Mouse (Mus musculus) macrophage (primary cell): ENCODE data around the gene Ccdc73. TPM values are rescaled to one million over a fixed set of nuclear protein-coding genes. Genes with fewer than 3 reads are reported as not detected.
"Not testable (repeated sequence)": the region's sequence is repeated elsewhere in the genome, so short reads cannot be mapped to it uniquely, and the experiment has no call there.

Source experiments
- H3K27ac ChIP-seq: fragments of 350-480 bp; formaldehyde crosslinking; 2 replicates; pipeline ENCODE4 v1.9.0; 2021
- H3K36me3 ChIP-seq: fragments of 350-480 bp; formaldehyde crosslinking; 2 replicates; pipeline ENCODE4 v1.9.0; 2021; ENCODE audit errors: inconsistent target
- H3K4me3 ChIP-seq: fragments of 350-480 bp; formaldehyde crosslinking; 2 replicates; pipeline ENCODE4 v1.9.0; 2021; ENCODE audit errors: inconsistent target
- H3K79me2 ChIP-seq: fragments of 350-480 bp; formaldehyde crosslinking; 2 replicates; pipeline ENCODE4 v1.9.0; 2021; ENCODE audit errors: inconsistent target
- WGBS: methylation state at CpG from one replicate; pipeline ENCODE4 v1.1.7; 2026; ENCODE audit warnings: inconsistent platforms; ENCODE audit not compliant: missing documents; 5-methylcytosine and 5-hydroxymethylcytosine counted together
- polyA plus RNA-seq: library from polyadenylated mRNA; stranded (reverse); fragments of 250-400 nt; gene quantifications from 3 replicates; pipeline ENCODE4 v1.2.4, GENCODE M21; 2018; ENCODE audit warnings: inconsistent platforms

The Ccdc73 gene
- polyA plus RNA-seq, 1 experiment from 2014 or later: 2.7 TPM

DNA sequence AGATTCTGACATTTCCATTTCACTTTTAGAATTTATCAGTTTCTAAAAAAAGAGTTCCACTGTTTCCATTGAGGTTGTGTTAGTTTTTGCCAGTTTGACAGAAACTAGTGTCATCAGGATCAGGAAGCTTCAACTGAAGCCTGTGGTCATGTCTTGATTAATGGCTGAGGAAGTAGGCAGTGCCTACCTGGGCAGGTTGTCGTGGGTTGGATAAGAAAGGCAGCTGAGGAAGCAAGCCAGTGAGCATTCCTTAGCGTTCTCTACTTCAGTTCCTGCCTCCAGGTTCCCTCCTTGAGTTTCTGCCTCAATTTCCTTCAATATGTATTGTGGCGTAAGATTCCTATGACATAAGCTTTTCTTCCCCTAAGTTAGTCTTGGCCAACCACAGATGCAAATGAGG lies 118.2 kb downstream of the Ccdc73 start:
- no peak overlapping the region for H3K4me3 ChIP-seq
- H3K36me3 ChIP-seq: no peaks in the 10 kb centered on the region
- no peaks in the 10 kb centered on the region for H3K79me2 ChIP-seq
- WGBS: 17% methylated on average over 3 of the region's 3 CpGs
- H3K27ac ChIP-seq: no peak overlapping the region

DNA sequence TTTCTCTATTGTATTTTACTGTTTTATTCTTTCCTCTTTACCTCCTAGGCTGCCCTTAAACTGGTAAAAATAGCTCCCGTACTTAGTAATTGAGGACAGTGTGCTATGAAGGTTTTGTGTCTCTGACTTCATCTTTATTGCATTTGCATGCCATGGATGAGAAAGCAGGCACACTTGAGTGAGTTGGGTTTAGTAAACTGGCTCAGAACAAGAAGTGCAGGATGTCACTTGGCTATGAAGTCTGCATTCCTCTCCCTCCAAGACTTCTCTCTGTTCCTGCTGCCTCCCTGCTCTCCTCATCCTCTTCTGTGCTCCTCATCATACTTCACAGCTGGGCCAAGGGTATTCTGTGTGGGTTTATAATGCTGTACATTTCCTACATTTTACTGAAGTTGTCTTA lies 121.4 kb downstream of the Ccdc73 start:
- Histone ChIP-seq H3K36me3 (no peaks in the 10 kb centered on the region), H3K79me2 (no peaks in the 10 kb centered on the region), H3K4me3 (no peak overlapping the region), H3K27ac (no peak overlapping the region)
- WGBS: 92% methylated on average over 1 of the region's 1 CpGs

DNA sequence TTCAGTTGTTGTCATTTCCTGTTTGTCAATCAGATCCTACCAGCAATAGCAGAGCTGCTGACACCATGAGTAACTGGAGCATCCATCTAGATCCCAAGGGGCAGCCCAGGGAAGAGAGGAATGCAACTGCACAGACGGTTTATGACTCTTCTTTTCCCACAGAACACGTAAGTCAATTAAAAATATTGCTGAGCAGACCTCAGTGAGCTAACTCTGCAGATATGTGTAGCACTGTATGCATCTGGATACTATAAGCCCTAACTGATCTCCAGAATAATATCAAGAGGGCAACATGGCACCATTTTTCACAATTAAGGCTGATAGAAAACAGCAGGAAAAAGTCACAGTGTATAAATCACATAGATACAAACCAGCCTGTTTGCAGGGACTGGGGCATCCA lies 126.8 kb downstream of the Ccdc73 start:
- Histone ChIP-seq H3K36me3 (0 out of 2 replicates have a peak, but pooled peaks cover 6% of the 10 kb centered on the region), H3K4me3 (no peak overlapping the region), H3K79me2 (no peaks in the 10 kb centered on the region), H3K27ac (no peak overlapping the region)
- 97% methylated on average over 2 of the region's 2 CpGs for WGBS

DNA sequence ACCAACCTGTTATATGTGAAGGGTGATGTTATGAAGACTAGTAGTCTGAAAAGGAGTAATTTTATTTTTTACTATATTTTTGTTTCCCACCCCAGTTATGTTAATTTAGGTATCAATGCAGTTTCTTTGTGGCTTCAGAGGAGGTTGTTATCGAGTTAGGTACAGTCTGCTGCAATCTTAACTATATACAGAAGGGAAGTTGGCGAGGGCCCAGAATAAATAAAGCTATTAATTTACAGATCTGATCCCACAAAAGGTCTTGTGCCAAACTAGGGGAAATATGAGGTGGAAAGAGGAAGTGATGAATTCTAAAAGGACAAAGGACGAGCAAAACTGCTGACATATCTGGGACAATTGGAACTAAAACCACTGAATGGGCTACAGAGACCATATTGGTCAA lies 128.6 kb downstream of the Ccdc73 start:
- Histone ChIP-seq H3K36me3 (0 out of 2 replicates have a peak, but pooled peaks cover 6% of the 10 kb centered on the region), H3K79me2 (no peaks in the 10 kb centered on the region), H3K4me3 (no peak overlapping the region), H3K27ac (no peak overlapping the region)
- WGBS: 41% methylated on average over 3 of the region's 3 CpGs

DNA sequence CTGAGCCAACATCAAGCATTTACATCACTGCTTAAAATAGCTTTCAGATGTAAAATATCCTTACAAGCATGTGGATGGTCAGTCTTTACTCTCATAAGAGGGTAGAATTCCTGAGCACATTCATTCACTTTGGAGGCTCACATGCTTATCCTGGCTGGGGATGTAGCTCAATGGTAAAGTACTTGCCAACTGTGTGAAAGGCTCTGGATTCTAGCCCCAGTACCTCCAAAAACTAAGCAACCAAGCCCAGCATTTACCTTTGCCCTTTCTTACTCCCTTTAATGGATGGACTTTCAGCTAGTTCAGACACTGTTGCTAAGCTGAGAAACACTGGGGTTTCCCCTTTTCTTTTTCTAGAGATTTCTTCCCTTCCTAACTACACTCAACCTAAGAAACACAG lies 139.6 kb downstream of the Ccdc73 start:
- peaks cover 36% of the 10 kb centered on the region; the same call in 1 of the 2 replicates for H3K79me2 ChIP-seq
- peaks cover 78% of the 10 kb centered on the region for H3K36me3 ChIP-seq

DNA sequence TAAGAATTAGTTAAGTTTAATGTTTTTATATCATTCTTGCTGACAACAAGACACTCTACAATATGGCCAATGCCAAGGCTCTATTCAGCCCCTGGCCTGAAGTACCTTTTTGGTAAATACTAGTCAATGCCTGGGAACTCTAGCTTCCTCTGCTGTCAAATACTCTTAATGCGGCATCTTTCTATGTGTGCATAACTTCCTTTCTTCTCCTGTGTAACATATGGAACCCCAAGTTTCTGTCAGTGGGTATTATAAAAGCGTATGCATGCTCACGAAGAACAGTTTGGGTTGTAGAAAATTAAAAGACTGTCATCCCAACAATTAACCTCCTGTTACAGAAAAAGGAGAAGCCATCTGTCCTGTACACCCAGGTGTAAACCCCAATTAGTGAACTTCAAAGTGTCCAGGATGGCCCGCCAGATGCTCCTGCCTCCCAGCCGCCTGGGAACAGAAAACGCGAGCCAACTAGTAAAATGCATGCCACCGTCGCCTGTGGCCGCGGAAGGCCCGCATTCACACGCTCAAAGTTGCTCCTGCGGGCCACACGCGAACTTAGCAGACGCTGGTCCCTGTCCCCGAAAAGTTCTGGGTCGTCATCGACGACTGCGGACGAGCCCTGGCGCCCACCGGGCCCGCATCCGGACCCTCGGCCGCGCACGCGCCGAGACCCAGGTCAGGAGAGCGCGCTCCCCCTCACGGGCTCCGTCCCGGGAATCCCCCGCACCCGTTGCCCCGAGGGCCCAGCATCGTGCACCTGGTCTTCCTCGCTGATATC lies 148.8 kb downstream of the Ccdc73 start:
- H3K4me3 ChIP-seq: peak overlapping the region; percentile 81
- 0 out of 2 replicates have a peak overlapping the region, but pooled peaks have one; percentile 37 for H3K27ac ChIP-seq
- peaks cover 51% of the 10 kb centered on the region for H3K79me2 ChIP-seq
- 0% methylated on average over 43 of the region's 43 CpGs for WGBS
- H3K36me3 ChIP-seq: peaks cover 24% of the 10 kb centered on the region

More for the DNA sequence above, 139.6 kb downstream of the Ccdc73 start:
- H3K4me3 ChIP-seq: no peak overlapping the region
- H3K27ac ChIP-seq: no peak overlapping the region

DNA sequence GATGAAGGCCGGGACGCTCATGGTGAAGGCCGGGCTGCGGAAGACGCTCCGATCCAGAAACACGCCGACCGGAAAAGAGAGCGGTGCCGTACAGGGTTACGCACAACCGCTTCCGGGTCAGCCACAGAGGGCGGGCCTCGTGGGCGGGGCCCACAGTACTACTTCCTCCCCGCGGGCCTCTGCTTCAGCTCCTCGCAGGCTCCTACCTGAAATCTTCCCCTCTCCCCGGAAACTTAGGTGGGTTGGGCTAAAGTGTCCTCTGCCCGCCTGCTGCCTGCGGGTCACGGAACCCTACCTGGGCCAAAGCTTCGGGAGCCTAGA lies 149.3 kb downstream of the Ccdc73 start, which contains the start of gene Eif3m:
Gene Eif3m, minus strand, starts transcription at position 114 of the 321 bp plus-strand sequence.
- WGBS: under 1% methylated on average over 19 of the region's 25 CpGs
- peaks cover 18% of the 10 kb centered on the region for H3K36me3 ChIP-seq

DNA sequence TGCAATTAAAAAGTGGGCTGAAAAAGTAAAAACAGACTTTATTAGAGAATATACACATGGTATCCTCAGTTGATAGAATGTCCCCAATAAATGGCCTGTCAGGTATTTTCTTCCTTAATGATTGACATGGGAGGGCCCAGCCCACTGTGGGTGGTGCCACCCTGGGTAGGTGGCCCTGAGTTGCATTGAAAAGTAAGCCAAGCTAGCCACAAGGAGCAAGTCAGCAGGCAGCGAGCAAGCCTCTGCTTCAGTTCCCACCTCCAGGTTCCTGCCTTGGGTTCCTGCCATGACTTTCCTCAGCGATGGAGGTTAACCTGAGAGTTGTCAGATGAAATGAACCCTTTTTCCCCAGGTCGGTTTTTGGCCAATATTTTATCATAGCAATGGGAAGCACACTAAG lies 150.2 kb downstream of the Ccdc73 start:
- Histone ChIP-seq H3K36me3 (peaks cover 9% of the 10 kb centered on the region), H3K79me2 (peaks cover 38% of the 10 kb centered on the region), H3K4me3 (peak overlapping the region; percentile 81; the same call in 1 of the 2 replicates), H3K27ac (no peak overlapping the region)
- WGBS: 94% methylated on average over 3 of the region's 3 CpGs

More for the DNA sequence above, 149.3 kb downstream of the Ccdc73 start, which contains the start of gene Eif3m:
- Histone ChIP-seq H3K4me3 (peak within 1 kb of the TSS; percentile 81), H3K79me2 (peaks cover 46% of the 10 kb centered on the region), H3K27ac (peak within 1 kb of the TSS; percentile 37)

DNA sequence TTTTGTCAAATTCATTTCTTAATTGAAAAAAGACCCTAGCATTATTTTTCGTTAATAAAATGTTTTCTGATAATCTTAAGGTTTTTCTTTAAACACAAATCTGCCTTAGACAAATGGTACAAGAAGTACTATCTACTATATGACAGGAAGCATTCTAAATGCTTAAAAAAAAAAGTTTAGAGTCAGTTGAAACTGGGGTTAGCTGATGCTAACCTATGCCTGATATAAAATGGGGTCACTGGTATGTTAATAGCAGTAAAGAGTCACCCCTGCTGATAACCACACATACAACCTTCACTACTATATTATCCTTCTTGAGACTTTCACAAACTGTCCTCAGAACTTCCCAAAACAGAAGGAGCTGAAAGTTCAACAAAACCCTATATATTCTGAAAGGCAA lies 151.9 kb downstream of the Ccdc73 start:
- Histone ChIP-seq H3K79me2 (peaks cover 22% of the 10 kb centered on the region), H3K27ac (no peak overlapping the region), H3K36me3 (no peaks in the 10 kb centered on the region), H3K4me3 (no peak overlapping the region)
- WGBS: 100% methylated on average over 1 of the region's 1 CpGs

DNA sequence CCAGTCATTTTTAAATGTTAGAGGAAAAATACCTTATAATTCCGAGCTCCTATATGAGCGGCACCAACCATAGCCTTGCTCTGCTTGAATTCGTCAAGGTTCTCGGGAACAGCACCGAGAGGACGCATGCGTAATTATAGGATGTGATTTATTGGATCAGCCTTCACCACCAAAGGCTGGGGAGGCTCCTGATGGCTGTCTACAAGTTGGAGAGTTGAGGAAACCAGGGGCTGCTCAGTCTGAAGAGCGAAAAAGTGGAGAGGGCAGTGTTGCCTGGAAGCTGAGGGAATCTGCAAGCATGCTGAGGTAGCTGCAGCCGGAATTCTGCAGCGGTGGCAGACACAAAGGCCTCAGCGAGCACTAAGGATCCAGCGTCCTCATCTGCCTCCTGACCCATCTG lies 153.7 kb downstream of the Ccdc73 start:
- Histone ChIP-seq H3K36me3 (no peaks in the 10 kb centered on the region), H3K4me3 (no peak overlapping the region), H3K27ac (no peak overlapping the region), H3K79me2 (peaks cover 4% of the 10 kb centered on the region)
- 96% methylated on average over 12 of the region's 12 CpGs for WGBS

DNA sequence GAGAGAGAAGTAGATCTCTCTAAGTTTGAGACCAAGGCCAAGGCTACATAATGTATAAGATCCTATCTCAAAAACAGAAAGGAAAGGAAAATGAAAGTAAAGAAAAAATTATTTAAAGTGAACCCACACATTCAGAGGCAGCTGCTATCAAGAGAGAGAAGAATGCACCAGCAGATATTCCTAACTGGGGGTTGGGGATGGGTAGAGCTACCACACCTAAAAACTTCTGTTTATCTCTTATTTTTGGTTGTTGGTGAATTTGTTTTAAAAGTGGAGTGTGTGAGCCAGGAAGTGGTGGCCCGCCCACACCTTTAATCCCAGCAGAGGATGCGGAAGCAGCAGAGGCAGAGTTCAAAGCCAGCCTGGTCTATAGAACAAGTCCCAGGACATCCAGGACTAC lies 154.2 kb downstream of the Ccdc73 start:
- Histone ChIP-seq H3K36me3 (no peaks in the 10 kb centered on the region), H3K4me3 (no peak overlapping the region), H3K27ac (no peak overlapping the region), H3K79me2 (no peaks in the 10 kb centered on the region)
- 100% methylated on average over 2 of the region's 2 CpGs for WGBS

DNA sequence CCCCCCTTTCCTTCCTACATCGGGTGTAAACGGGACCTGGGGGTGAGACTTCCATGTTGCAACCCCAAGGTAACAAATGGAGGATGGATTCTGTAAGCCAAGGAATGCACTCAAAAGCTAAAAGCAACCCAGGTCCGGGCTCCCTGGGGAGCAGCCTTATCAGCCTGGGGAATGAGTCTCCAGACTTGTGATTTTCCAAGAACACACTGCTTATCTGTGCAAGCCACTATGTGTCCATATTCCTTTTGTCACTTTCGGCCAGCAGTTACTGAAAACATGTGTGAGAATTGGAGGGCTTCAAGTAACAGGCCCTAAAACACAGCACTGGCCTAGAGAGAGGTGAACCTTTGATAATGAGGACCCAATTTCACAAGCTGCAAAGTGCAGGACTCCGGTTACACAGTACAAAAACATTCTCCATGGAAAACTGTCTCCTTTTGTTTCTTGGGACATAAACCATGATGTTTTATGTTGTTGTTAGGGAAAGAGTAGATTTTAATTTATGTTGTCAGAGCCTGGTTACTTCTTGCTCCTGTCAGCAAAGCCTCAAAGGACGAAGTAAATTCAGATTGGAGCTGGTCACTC lies 155.5 kb downstream of the Ccdc73 start:
- no peak overlapping the region for H3K4me3 ChIP-seq
- H3K27ac ChIP-seq: no peak overlapping the region
- no peaks in the 10 kb centered on the region for H3K79me2 ChIP-seq
- 88% methylated on average over 6 of the region's 6 CpGs for WGBS
- no peaks in the 10 kb centered on the region for H3K36me3 ChIP-seq

DNA sequence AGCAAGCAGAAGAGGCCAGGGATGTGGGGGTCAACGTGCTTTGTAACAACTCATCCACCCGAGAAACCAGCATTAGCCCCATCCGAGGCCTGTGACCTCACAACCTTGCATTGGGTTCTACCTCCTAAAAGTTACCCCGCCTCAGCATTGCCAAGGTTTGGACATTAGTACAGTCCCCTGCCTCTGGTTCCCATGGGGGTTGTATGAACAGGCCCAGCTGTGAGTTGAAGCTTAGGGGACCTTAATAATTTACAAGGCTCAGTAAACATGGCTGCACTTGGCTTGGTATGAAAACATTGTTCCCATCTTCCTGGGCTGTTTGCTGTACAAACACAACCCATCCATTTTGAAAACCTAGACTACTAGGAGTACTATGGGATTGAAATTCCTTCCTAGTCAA lies 156.2 kb downstream of the Ccdc73 start:
- no peaks in the 10 kb centered on the region for H3K36me3 ChIP-seq
- no peaks in the 10 kb centered on the region for H3K79me2 ChIP-seq
- no peak overlapping the region for H3K27ac ChIP-seq
- no peak overlapping the region for H3K4me3 ChIP-seq
- 96% methylated on average over 4 of the region's 4 CpGs for WGBS

DNA sequence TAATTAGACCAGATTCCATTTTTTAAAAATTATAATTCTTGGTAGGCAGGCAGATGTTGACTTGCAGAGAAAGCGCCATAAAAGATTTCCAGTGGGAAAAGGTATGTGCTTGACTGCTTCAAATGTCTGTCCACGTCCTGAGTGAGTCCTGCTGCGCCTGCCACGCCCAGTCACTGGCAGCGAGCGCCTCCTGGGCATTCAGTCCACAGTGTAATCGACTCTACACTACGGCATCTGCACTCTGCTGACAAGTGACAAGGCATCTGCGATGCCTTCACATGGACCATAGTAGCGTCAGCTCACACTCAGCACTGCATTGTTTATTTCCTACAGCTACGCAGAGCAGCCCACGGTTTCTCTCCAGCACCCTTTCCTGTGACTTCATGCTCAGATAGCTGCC lies 158.0 kb downstream of the Ccdc73 start:
- H3K4me3 ChIP-seq, H3K79me2 ChIP-seq, H3K36me3 ChIP-seq, H3K27ac ChIP-seq: not testable (repeated sequence)
- 82% methylated on average over 8 of the region's 12 CpGs for WGBS

DNA sequence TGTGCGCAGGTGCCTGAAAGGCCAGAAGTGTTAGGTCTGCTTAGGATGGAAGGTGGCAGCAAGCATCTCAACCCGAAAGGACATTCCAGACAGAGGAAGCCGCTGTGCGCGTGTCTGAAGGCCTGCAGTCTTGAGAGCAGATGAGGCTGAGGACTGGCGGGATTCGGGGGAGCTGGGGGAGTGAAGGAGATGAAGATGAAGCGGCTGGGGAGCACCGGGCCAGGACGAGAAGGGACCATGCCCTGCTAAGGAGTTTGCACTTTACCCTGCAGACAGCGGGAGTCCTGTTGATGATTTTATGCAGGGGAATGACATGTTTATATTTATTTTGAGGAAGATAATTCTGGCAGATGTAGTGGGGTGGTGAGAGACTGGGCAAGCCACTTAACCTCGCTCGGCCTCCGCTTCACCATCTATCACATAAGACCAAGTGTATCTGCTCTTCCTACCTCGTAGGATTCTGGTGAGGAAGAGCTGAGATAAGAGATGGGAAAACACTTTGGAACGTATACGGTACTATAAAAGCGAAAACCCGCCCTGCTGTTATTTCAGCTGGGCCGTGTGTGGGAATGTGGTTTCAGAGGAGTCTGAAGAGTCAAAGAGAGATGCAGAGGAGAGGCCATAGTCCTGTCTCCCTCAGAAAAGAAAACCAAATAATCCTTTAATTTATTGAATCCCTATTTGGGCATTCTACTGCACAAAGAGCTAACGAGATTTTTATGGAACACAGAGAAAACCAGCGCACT lies 159.5 kb downstream of the Ccdc73 start:
- H3K27ac ChIP-seq: no peak overlapping the region
- H3K36me3 ChIP-seq: no peaks in the 10 kb centered on the region
- no peaks in the 10 kb centered on the region for H3K79me2 ChIP-seq
- 93% methylated on average over 22 of the region's 22 CpGs for WGBS
- H3K4me3 ChIP-seq: no peak overlapping the region
